Mouse (Mus musculus) 3134 (cell line): ENCODE data around the gene Gli1.

ENCODE experiments used
- DNase-seq: peaks from one replicate; pipeline ENCODE4 v3.0.0-alpha.2; 2011; ENCODE audit warnings: low spot score; ENCODE audit not compliant: insufficient read length; ENCODE audit errors: extremely low read depth

Gene Gli1

GRCm38 (mm10) chr10:127293590-127294113 is 48.1 kb downstream of the Gli1 start:
- no peak for DNase-seq

GRCm38 (mm10) chr10:127292987-127293538 is 48.7 kb downstream of the Gli1 start:
- no peak for DNase-seq

- DNase-seq, result no peak
These were observed 49.7 kb downstream of the Gli1 start for GRCm38 (mm10) chr10:127291881-127292638.

- DNase-seq, result peak; percentile 83
These were observed 50.6 kb downstream of the Gli1 start for GRCm38 (mm10) chr10:127290930-127291880.

GRCm38 (mm10) chr10:127290307-127290929 is 51.4 kb downstream of the Gli1 start:
- DNase-seq, result peak; percentile 99

GRCm38 (mm10) chr10:127289573-127290191 is 52.1 kb downstream of the Gli1 start:
- peak; percentile 61 for DNase-seq

- DNase-seq, result peak; percentile 88
These were observed 52.8 kb downstream of the Gli1 start, which contains the start of gene Mbd6 for GRCm38 (mm10) chr10:127288800-127289572. Gene Mbd6 (minus strand): TSS chr10:127289018.

- no peak for DNase-seq
These were observed 53.4 kb downstream of the Gli1 start for GRCm38 (mm10) chr10:127288328-127288799.

- DNase-seq, result no peak
These were observed 53.9 kb downstream of the Gli1 start for GRCm38 (mm10) chr10:127287936-127288293.

GRCm38 (mm10) chr10:127287271-127287935 is 54.4 kb downstream of the Gli1 start:
- DNase-seq, result no peak

- no peak for DNase-seq
These were observed 55.0 kb downstream of the Gli1 start for GRCm38 (mm10) chr10:127286730-127287129.

- DNase-seq, result no peak
These were observed 55.6 kb downstream of the Gli1 start for GRCm38 (mm10) chr10:127286194-127286593.

GRCm38 (mm10) chr10:127285644-127286043 is 56.1 kb downstream of the Gli1 start:
- DNase-seq, result no peak

- DNase-seq, result no peak
These were observed 56.9 kb downstream of the Gli1 start for GRCm38 (mm10) chr10:127284724-127285500.

- no peak for DNase-seq
These were observed 57.6 kb downstream of the Gli1 start for GRCm38 (mm10) chr10:127284105-127284622.

GRCm38 (mm10) chr10:127282620-127283215 is 59.1 kb downstream of the Gli1 start:
- DNase-seq, result no peak

GRCm38 (mm10) chr10:127281316-127281715 is 60.5 kb downstream of the Gli1 start:
- no peak for DNase-seq
